Mouse (Mus musculus) C2C12 (cell line): Measurements from ENCODE around the gene Tspan10. TPM values are rescaled to one million over a fixed set of nuclear protein-coding genes. Genes with fewer than 3 reads are reported as not detected.

Source experiments
- H3K27me3 ChIP-seq: one replicate; pipeline ENCODE4 v1.6.1; 2011; ENCODE audit not compliant: control insufficient read depth, insufficient read depth, insufficient read length
- H3K36me3 ChIP-seq: one replicate; pipeline ENCODE4 v1.6.1; 2011; ENCODE audit not compliant: control insufficient read depth, insufficient read depth
- H3K4me3 ChIP-seq: one replicate; pipeline ENCODE4 v1.5.1; 2011; ENCODE audit warnings: mild to moderate bottlenecking, control low read depth; ENCODE audit not compliant: poor library complexity, insufficient read depth, severe bottlenecking
- H3K79me2 ChIP-seq: one replicate; pipeline ENCODE4 v1.6.1; 2011; ENCODE audit not compliant: control insufficient read depth, insufficient read depth
- H3K79me3 ChIP-seq: one replicate; pipeline ENCODE4 v1.6.1; 2011; ENCODE audit warnings: low read depth, control low read depth
- H3ac ChIP-seq: one replicate; pipeline ENCODE3; 2011; ENCODE audit warnings: low read depth; ENCODE audit not compliant: control insufficient read depth, insufficient read length
- CEBPB ChIP-seq: IDR thresholded peaks from one replicate; pipeline ENCODE4 v1.6.1; 2011; ENCODE audit warnings: low read depth, mild to moderate bottlenecking, control low read depth, moderate library complexity
- CTCF ChIP-seq: IDR thresholded peaks from one replicate; pipeline ENCODE4 v1.5.1; 2011; ENCODE audit not compliant: control insufficient read depth, insufficient read depth, insufficient read length
- FOSL1 ChIP-seq: IDR thresholded peaks from one replicate; pipeline ENCODE4 v1.8.0; 2011; ENCODE audit warnings: mild to moderate bottlenecking, low read length; ENCODE audit not compliant: poor library complexity, insufficient read depth, severe bottlenecking
- MAX ChIP-seq: IDR thresholded peaks from one replicate; pipeline ENCODE4 v1.6.1; 2011; ENCODE audit warnings: mild to moderate bottlenecking, control low read depth
- MYOD1 ChIP-seq: IDR thresholded peaks from one replicate; pipeline ENCODE4 v1.6.1; 2011; ENCODE audit warnings: low read depth; ENCODE audit not compliant: control insufficient read depth, insufficient read length
- MYOG ChIP-seq: IDR thresholded peaks from one replicate; pipeline ENCODE4 v1.6.1; 2011; ENCODE audit not compliant: control insufficient read depth, insufficient read length; ENCODE audit errors: extremely low read depth
- USF1 ChIP-seq: IDR thresholded peaks from one replicate; pipeline ENCODE4 v1.6.1; 2011; ENCODE audit warnings: low read depth, mild to moderate bottlenecking, control low read depth, moderate library complexity
- polyA plus RNA-seq: library from polyadenylated mRNA; unstranded; fragments of >200 nt; fragmentation: generic; extraction: Trizol; gene quantifications from one replicate; pipeline ENCODE4 v1.2.1, GENCODE M21; 2012; ENCODE audit warnings: missing spikeins

The Tspan10 gene
- polyA plus RNA-seq, 1 experiment: 0.02 TPM

GRCm38 (mm10) chr11:120447179-120447578, 4.7 kb downstream of the Tspan10 start:
- no peaks in the 10 kb centered on the region for H3K79me3 ChIP-seq
- no peak overlapping the region for H3ac ChIP-seq
- no peaks in the 10 kb centered on the region for H3K79me2 ChIP-seq
- TF ChIP-seq MAX: no peak
- TF ChIP-seq CEBPB: no peak
- no peak for TF ChIP-seq CTCF
- peaks cover 4% of the 10 kb centered on the region for H3K27me3 ChIP-seq
- no peaks in the 10 kb centered on the region for H3K36me3 ChIP-seq
- no peak overlapping the region for H3K4me3 ChIP-seq

- H3K79me2 ChIP-seq: peaks cover 12% of the 10 kb centered on the region
- no peaks in the 10 kb centered on the region for H3K36me3 ChIP-seq
- H3K79me3 ChIP-seq: no peaks in the 10 kb centered on the region
- TF ChIP-seq FOSL1 (no peak), MYOD1 (no peak), CTCF (no peak), CEBPB (no peak), MYOG (no peak), USF1 (no peak), MAX (no peak)
- no peak overlapping the region for H3ac ChIP-seq
- peaks cover 4% of the 10 kb centered on the region for H3K27me3 ChIP-seq
- no peak overlapping the region for H3K4me3 ChIP-seq
Measured at GRCm38 (mm10) chr11:120452246-120452645, 9.8 kb downstream of the Tspan10 start.

- Histone ChIP-seq H3K79me2 (peaks cover 23% of the 10 kb centered on the region), H3K4me3 (no peak within 1 kb of the TSS), H3ac (no peak within 1 kb of the TSS), H3K36me3 (no peaks in the 10 kb centered on the region), H3K27me3 (peaks cover 4% of the 10 kb centered on the region), H3K79me3 (peaks cover 2% of the 10 kb centered on the region)
- TF ChIP-seq MYOD1: no peak
- no peak for TF ChIP-seq MAX
- no peak for TF ChIP-seq CTCF
- TF ChIP-seq CEBPB: no peak
- no peak for TF ChIP-seq FOSL1
- no peak for TF ChIP-seq MYOG
- TF ChIP-seq USF1: no peak
Measured at GRCm38 (mm10) chr11:120453306-120453705, 10.9 kb downstream of the Tspan10 start, which contains the start of gene Pde6g. TSS of gene Pde6g (minus strand) at chr11:120453500.

- Histone ChIP-seq H3K36me3 (peaks cover 9% of the 10 kb centered on the region), H3K27me3 (peaks cover 4% of the 10 kb centered on the region), H3K4me3 (peak overlapping the region; percentile 12), H3ac (no peak overlapping the region), H3K79me3 (peaks cover 18% of the 10 kb centered on the region), H3K79me2 (peaks cover 39% of the 10 kb centered on the region)
- TF ChIP-seq MYOG: no peak
- no peak for TF ChIP-seq CEBPB
- TF ChIP-seq CTCF: no peak
Measured at GRCm38 (mm10) chr11:120454965-120455364, 12.5 kb downstream of the Tspan10 start.

- peak overlapping the region; percentile 12 for H3K4me3 ChIP-seq
- peaks cover 12% of the 10 kb centered on the region for H3K36me3 ChIP-seq
- no peak overlapping the region for H3ac ChIP-seq
- peaks cover 4% of the 10 kb centered on the region for H3K27me3 ChIP-seq
- H3K79me3 ChIP-seq: peaks cover 20% of the 10 kb centered on the region
- TF ChIP-seq MYOG: no peak
- TF ChIP-seq CTCF: no peak
- TF ChIP-seq FOSL1: no peak
- peaks cover 44% of the 10 kb centered on the region for H3K79me2 ChIP-seq
Measured at GRCm38 (mm10) chr11:120455413-120455812, 13.0 kb downstream of the Tspan10 start.

GRCm38 (mm10) chr11:120457370-120457769, 14.9 kb downstream of the Tspan10 start:
- peaks cover 51% of the 10 kb centered on the region for H3K79me2 ChIP-seq
- H3K36me3 ChIP-seq: peaks cover 30% of the 10 kb centered on the region
- peak overlapping the region; percentile 94 for H3K4me3 ChIP-seq
- H3K79me3 ChIP-seq: peaks cover 25% of the 10 kb centered on the region
- no peaks in the 10 kb centered on the region for H3K27me3 ChIP-seq
- TF ChIP-seq MAX (no peak), FOSL1 (no peak), MYOG (no peak), MYOD1 (no peak), CTCF (no peak), CEBPB (no peak), USF1 (no peak)
- H3ac ChIP-seq: peak overlapping the region; percentile 88
